Mouse (Mus musculus): ENCODE results near the gene Insl3.

- no peak for TF ChIP-seq CTCF (IDR thresholded peaks at IDR 0.05)
- TF ChIP-seq EP300 (IDR thresholded peaks at IDR 0.05), result no peak
Measured at GRCm38 (mm10) chr8:71728826-71729620, 40.0 kb downstream of the Insl3 start.
